Mouse (Mus musculus) brain, embryonic 14.5 days (tissue): Measurements from ENCODE around the gene Rin3.

Source experiments
- CTCF ChIP-seq: fragments of 200-500 bp; IDR thresholded peaks from 2 replicates; pipeline ENCODE4 v1.5.1; 2012; ENCODE audit warnings: inconsistent platforms, mild to moderate bottlenecking, moderate library complexity, borderline replicate concordance; ENCODE audit not compliant: insufficient read depth, insufficient read length; ENCODE audit errors: extremely low read depth
- POLR2A ChIP-seq: fragments of 200-500 bp; IDR thresholded peaks from 2 replicates; pipeline ENCODE4 v1.6.1; 2012; ENCODE audit warnings: mild to moderate bottlenecking, inconsistent platforms, borderline replicate concordance; ENCODE audit not compliant: poor library complexity, insufficient read depth, insufficient read length, severe bottlenecking; ENCODE audit errors: extremely low read depth

DNA sequence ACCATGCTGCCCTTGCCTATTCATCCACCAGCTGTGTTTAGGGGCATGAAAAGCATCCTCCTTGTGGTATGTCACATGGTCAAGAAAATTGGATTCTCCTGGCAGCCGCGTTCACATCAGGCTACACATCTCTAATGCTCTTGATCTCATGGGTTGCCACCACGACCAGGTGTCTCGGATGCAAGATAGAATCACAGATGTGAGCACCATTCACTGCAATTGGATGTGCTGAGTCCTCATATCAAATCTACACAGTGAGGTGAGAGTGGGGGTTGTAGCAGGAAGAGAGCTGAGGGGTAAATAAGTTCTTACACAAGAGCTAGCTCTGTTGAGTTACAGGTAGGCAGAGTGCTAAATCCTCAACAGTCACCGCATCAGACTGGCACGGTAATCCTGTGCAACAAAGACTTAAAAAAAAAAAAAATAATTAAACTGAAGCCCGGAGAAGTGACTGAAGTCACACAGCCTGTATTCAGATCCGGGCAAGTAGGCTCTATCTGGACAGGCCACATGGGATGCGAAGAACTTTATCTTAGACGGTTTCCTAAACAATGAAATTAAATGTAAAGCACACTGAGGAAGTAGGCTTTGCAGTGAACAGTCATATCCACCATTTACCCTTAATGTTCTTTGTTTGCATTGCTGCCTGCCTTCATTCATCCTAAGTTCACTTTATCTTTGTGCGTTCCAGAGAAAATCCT lies 26.4 kb downstream of the Rin3 start:
- TF ChIP-seq POLR2A (no peak), CTCF (no peak)
